Mouse (Mus musculus) forebrain, embryonic 15.5 days (tissue): ENCODE measurements at regions not wholly inside any gene's neighbourhood (a gene's known extent, or its start where the extent isn't known, plus 50 kb on each side); places are given as distances from the start of the nearest gene placed in this dataset.

Experiments used
- ATAC-seq: fragments of 200-750 bp; cut with Nextera tagmentation; replicated peaks from 2 replicates; pipeline ENCODE4 v1.8.0; 2017; ENCODE audit warnings: mild to moderate bottlenecking, moderate TSS enrichment, moderate library complexity
- H3K27ac ChIP-seq: fragments of 300-500 bp; sonication (generic); replicated peaks from 2 replicates; pipeline ENCODE4 v1.5.1; 2015; ENCODE audit warnings: mild to moderate bottlenecking, inconsistent platforms
- H3K27me3 ChIP-seq: fragments of 300-500 bp; sonication (generic); 2 replicates; pipeline ENCODE4 v1.6.1; 2015; ENCODE audit warnings: inconsistent platforms
- H3K36me3 ChIP-seq: fragments of 300-500 bp; sonication (generic); 2 replicates; pipeline ENCODE4 v1.6.1; 2015; ENCODE audit warnings: mild to moderate bottlenecking, inconsistent platforms
- H3K4me1 ChIP-seq: fragments of 300-500 bp; sonication (generic); 2 replicates; pipeline ENCODE4 v1.6.1; 2015; ENCODE audit warnings: inconsistent platforms
- H3K4me2 ChIP-seq: fragments of 300-500 bp; sonication (generic); replicated peaks from 2 replicates; pipeline ENCODE4 v1.6.1; 2015; ENCODE audit warnings: mild to moderate bottlenecking, inconsistent platforms
- H3K4me3 ChIP-seq: fragments of 300-500 bp; sonication (generic); 2 replicates; pipeline ENCODE4 v1.5.1; 2015; ENCODE audit warnings: mild to moderate bottlenecking, inconsistent platforms
- H3K9ac ChIP-seq: fragments of 300-500 bp; sonication (generic); replicated peaks from 2 replicates; pipeline ENCODE4 v1.6.1; 2015; ENCODE audit warnings: mild to moderate bottlenecking, inconsistent platforms
- H3K9me3 ChIP-seq: fragments of 300-500 bp; sonication (generic); 2 replicates; pipeline ENCODE4 v1.6.1; 2016; ENCODE audit warnings: inconsistent platforms
- WGBS: fragments of 180-500 bp; shearing (Covaris S2); methylation state at CpG from one replicate; pipeline ENCODE4 v1.1.7; 2015; ENCODE audit warnings: mixed read lengths; 5-methylcytosine and 5-hydroxymethylcytosine counted together

GRCm38 (mm10) chr1:168761095-168761494 lies 329.0 kb upstream of the Pbx1 start:
- Histone ChIP-seq H3K4me3 (no peak overlapping the region), H3K27me3 (no peaks in the 10 kb centered on the region), H3K9ac (no peak overlapping the region), H3K4me2 (no peak overlapping the region), H3K27ac (no peak overlapping the region), H3K9me3 (no peaks in the 10 kb centered on the region), H3K36me3 (no peaks in the 10 kb centered on the region), H3K4me1 (0 out of 2 replicates have a peak, but pooled peaks cover 6% of the 10 kb centered on the region)
- 97% methylated on average over 2 of the region's 2 CpGs for WGBS
- no peak for ATAC-seq

- Histone ChIP-seq H3K27ac (no peak overlapping the region), H3K9ac (no peak overlapping the region), H3K4me1 (0 out of 2 replicates have a peak, but pooled peaks cover 6% of the 10 kb centered on the region), H3K4me3 (no peak overlapping the region), H3K27me3 (no peaks in the 10 kb centered on the region), H3K4me2 (no peak overlapping the region), H3K9me3 (no peaks in the 10 kb centered on the region), H3K36me3 (no peaks in the 10 kb centered on the region)
- ATAC-seq = peak; percentile 55; the same call in 1 of the 2 replicates
- WGBS = 20% methylated on average over 1 of the region's 1 CpGs
Measured at GRCm38 (mm10) chr1:168760239-168760638, 328.2 kb upstream of the Pbx1 start.

- no peak for ATAC-seq
Measured at GRCm38 (mm10) chr1:168758835-168759234, 326.8 kb upstream of the Pbx1 start.

GRCm38 (mm10) chr1:168754196-168754595 lies 322.1 kb upstream of the Pbx1 start:
- Histone ChIP-seq H3K9me3 (no peaks in the 10 kb centered on the region), H3K4me1 (no peaks in the 10 kb centered on the region), H3K27ac (no peak overlapping the region), H3K4me2 (no peak overlapping the region), H3K9ac (no peak overlapping the region), H3K4me3 (no peak overlapping the region), H3K27me3 (no peaks in the 10 kb centered on the region), H3K36me3 (no peaks in the 10 kb centered on the region)
- ATAC-seq = no peak
- WGBS = 82% methylated on average over 7 of the region's 7 CpGs

More at GRCm38 (mm10) chr1:168758835-168759234, 326.8 kb upstream of the Pbx1 start:
- Histone ChIP-seq H3K9ac (no peak overlapping the region), H3K4me3 (no peak overlapping the region), H3K27ac (no peak overlapping the region), H3K4me1 (0 out of 2 replicates have a peak, but pooled peaks cover 6% of the 10 kb centered on the region), H3K9me3 (no peaks in the 10 kb centered on the region), H3K4me2 (no peak overlapping the region), H3K27me3 (no peaks in the 10 kb centered on the region), H3K36me3 (no peaks in the 10 kb centered on the region)
- 81% methylated on average over 2 of the region's 2 CpGs for WGBS

GRCm38 (mm10) chr1:168743435-168743834 lies 311.4 kb upstream of the Pbx1 start:
- ATAC-seq = no peak
- H3K9me3 ChIP-seq = no peaks in the 10 kb centered on the region
- H3K36me3 ChIP-seq = no peaks in the 10 kb centered on the region
- H3K4me1 ChIP-seq = no peaks in the 10 kb centered on the region
- no peaks in the 10 kb centered on the region for H3K27me3 ChIP-seq
- H3K4me3 ChIP-seq = no peak overlapping the region
- WGBS = 90% methylated on average over 1 of the region's 1 CpGs
- no peak overlapping the region for H3K27ac ChIP-seq
- no peak overlapping the region for H3K4me2 ChIP-seq
- H3K9ac ChIP-seq = no peak overlapping the region

- Histone ChIP-seq H3K9ac (no peak overlapping the region), H3K9me3 (no peaks in the 10 kb centered on the region), H3K4me2 (no peak overlapping the region), H3K4me1 (no peaks in the 10 kb centered on the region), H3K27ac (no peak overlapping the region), H3K4me3 (no peak overlapping the region), H3K36me3 (no peaks in the 10 kb centered on the region), H3K27me3 (no peaks in the 10 kb centered on the region)
- no peak for ATAC-seq
- 96% methylated on average over 3 of the region's 3 CpGs for WGBS
Measured at GRCm38 (mm10) chr1:168738005-168738404, 305.9 kb upstream of the Pbx1 start.

- WGBS = 73% methylated on average over 7 of the region's 7 CpGs
Measured at GRCm38 (mm10) chr1:168737277-168737863, 305.3 kb upstream of the Pbx1 start.

GRCm38 (mm10) chr1:168733066-168733465 lies 301.0 kb upstream of the Pbx1 start:
- Histone ChIP-seq H3K27me3 (no peaks in the 10 kb centered on the region), H3K4me2 (no peak overlapping the region), H3K9ac (no peak overlapping the region), H3K4me3 (no peak overlapping the region), H3K9me3 (no peaks in the 10 kb centered on the region), H3K27ac (no peak overlapping the region), H3K36me3 (no peaks in the 10 kb centered on the region), H3K4me1 (no peaks in the 10 kb centered on the region)
- no peak for ATAC-seq
- WGBS = 66% methylated on average over 5 of the region's 5 CpGs

More at GRCm38 (mm10) chr1:168737277-168737863, 305.3 kb upstream of the Pbx1 start:
- no peaks in the 10 kb centered on the region for H3K4me1 ChIP-seq
- no peak overlapping the region for H3K4me2 ChIP-seq
- H3K9ac ChIP-seq = no peak overlapping the region
- no peaks in the 10 kb centered on the region for H3K9me3 ChIP-seq
- no peak overlapping the region for H3K4me3 ChIP-seq
- H3K27ac ChIP-seq = no peak overlapping the region
- no peak for ATAC-seq
- H3K27me3 ChIP-seq = no peaks in the 10 kb centered on the region
- no peaks in the 10 kb centered on the region for H3K36me3 ChIP-seq

GRCm38 (mm10) chr1:168709836-168710235 lies 277.8 kb upstream of the Pbx1 start:
- no peak for ATAC-seq
- H3K4me1 ChIP-seq = peaks cover 18% of the 10 kb centered on the region
- H3K9ac ChIP-seq = no peak overlapping the region
- H3K4me2 ChIP-seq = peak overlapping the region; percentile 18; the same call in 1 of the 2 replicates
- H3K4me3 ChIP-seq = no peak overlapping the region
- H3K9me3 ChIP-seq = no peaks in the 10 kb centered on the region
- H3K36me3 ChIP-seq = no peaks in the 10 kb centered on the region
- 79% methylated on average over 2 of the region's 2 CpGs for WGBS
- no peaks in the 10 kb centered on the region for H3K27me3 ChIP-seq
- H3K27ac ChIP-seq = no peak overlapping the region

GRCm38 (mm10) chr1:168709017-168709681 lies 277.1 kb upstream of the Pbx1 start:
- Histone ChIP-seq H3K27ac (no peak overlapping the region; the same call in 1 of the 2 replicates), H3K4me3 (no peak overlapping the region), H3K36me3 (no peaks in the 10 kb centered on the region), H3K27me3 (no peaks in the 10 kb centered on the region), H3K9ac (no peak overlapping the region), H3K9me3 (no peaks in the 10 kb centered on the region), H3K4me1 (peaks cover 18% of the 10 kb centered on the region), H3K4me2 (peak overlapping the region; percentile 18)
- ATAC-seq = peak; percentile 51; the same call in 1 of the 2 replicates
- 12% methylated on average over 21 of the region's 21 CpGs for WGBS

- Histone ChIP-seq H3K9me3 (no peaks in the 10 kb centered on the region), H3K36me3 (no peaks in the 10 kb centered on the region), H3K4me3 (no peak overlapping the region), H3K4me2 (peak overlapping the region; percentile 18; the same call in 1 of the 2 replicates), H3K9ac (no peak overlapping the region), H3K27me3 (no peaks in the 10 kb centered on the region), H3K4me1 (peaks cover 18% of the 10 kb centered on the region), H3K27ac (no peak overlapping the region; the same call in 1 of the 2 replicates)
- ATAC-seq = no peak
- 22% methylated on average over 11 of the region's 11 CpGs for WGBS
Measured at GRCm38 (mm10) chr1:168708161-168708865, 276.2 kb upstream of the Pbx1 start.

- no peak overlapping the region for H3K27ac ChIP-seq
- no peaks in the 10 kb centered on the region for H3K36me3 ChIP-seq
- H3K9me3 ChIP-seq = no peaks in the 10 kb centered on the region
- no peak overlapping the region for H3K4me2 ChIP-seq
- H3K4me3 ChIP-seq = no peak overlapping the region
- H3K9ac ChIP-seq = no peak overlapping the region
- H3K4me1 ChIP-seq = no peaks in the 10 kb centered on the region
- no peak for ATAC-seq
- no peaks in the 10 kb centered on the region for H3K27me3 ChIP-seq
- 86% methylated on average over 1 of the region's 1 CpGs for WGBS
Measured at GRCm38 (mm10) chr1:168697386-168697785, 265.3 kb upstream of the Pbx1 start.
